Comparison of ENCODE assay signal across 8 mouse cellular contexts in the genomic region with DNA sequence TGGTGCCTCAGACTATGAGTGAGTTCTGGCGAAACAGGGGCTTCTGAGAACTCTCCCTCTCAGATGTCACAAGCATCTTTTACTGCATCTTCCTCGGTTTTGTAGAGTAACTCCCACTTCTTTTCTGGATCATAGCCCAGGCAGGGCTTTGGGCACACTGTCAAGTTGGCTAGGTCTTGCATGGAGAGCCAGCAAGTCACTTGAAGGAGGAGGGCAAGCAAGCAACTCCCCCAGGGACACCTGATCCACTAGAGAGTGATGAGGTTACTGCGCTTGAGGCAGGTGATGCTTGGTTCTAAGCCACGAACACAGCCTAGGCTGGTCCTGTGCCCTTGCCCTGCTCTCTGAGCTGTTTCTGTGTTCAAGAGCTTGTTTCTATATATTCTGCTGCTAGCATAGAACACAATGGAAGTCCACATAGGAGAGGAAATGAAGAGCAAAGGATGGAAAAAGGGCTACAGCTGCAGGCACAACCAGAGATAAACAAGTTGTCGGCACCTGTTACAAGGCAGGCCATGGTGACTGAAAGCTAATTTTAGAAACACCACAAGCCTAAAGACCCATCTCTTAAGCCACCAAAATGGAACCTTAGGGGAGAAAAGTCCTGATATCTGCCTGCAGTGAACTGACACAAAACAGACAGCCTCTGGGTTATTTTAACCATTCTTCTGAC. TPM values are rescaled to one million over a fixed set of nuclear protein-coding genes. Genes with fewer than 3 reads are reported as not detected.
DNase-seq lines count a peak whose midpoint lies in the region; ATAC-seq lines count a peak whose summit lies in the region.

No protein-coding gene starts in this region.

- DNase-seq in layer of hippocampus, adult 11-12 months (ENCODE audit: low spot score) = peak; percentile 57
- DNase-seq in layer of hippocampus, adult 9-10 months (ENCODE audit: low spot score) = no peak
- DNase-seq in cerebellum, adult 11 months = peak; percentile 61
- peak; percentile 66 for DNase-seq in gastrocnemius, postnatal 25 days
- DNase-seq in kidney, adult 8-10 months = peak; percentile 70 to 79
- DNase-seq in lung, adult 18-20 months = peak; percentile 74 to 78
- DNase-seq in telencephalon, adult 2 months (ENCODE audit: low read depth, low spot score) = peak; percentile 65

- ATAC-seq in erythroblast, adult 5-6 weeks (replicated peaks; ENCODE audit: low FRiP score, poor library complexity, severe bottlenecking) = no peak

RNA-seq across cellular contexts. Expression of a gene that starts 8.4 kb away (rescaled TPM):
- 10 to 100 TPM; 70.1 to 76.9 TPM for total RNA-seq in gastrocnemius, postnatal 25 days (2021)
- 2.5 and 4.0 TPM in 2 replicates for total RNA-seq in erythroblast, adult 5-6 weeks (2015; ENCODE audit: low replicate concordance)
- 2.1 and 3.2 TPM in 2 replicates for total RNA-seq in erythroblast, adult 5-6 weeks (2017; ENCODE audit: low replicate concordance)

RNA-seq across cellular contexts. Expression of a gene that starts 53.6 kb away (rescaled TPM):
- total RNA-seq in gastrocnemius, postnatal 25 days (2021) = not detected
- not detected in 2 replicates for total RNA-seq in erythroblast, adult 5-6 weeks (2015; ENCODE audit: low replicate concordance)
- 0.42 TPM in 1 of 2 replicates, not detected in the other for total RNA-seq in erythroblast, adult 5-6 weeks (2017; ENCODE audit: low replicate concordance)

RNA-seq across cellular contexts. Expression of a gene that starts 55.5 kb away (rescaled TPM):
- total RNA-seq in gastrocnemius, postnatal 25 days (2021) = 10 to 100 TPM; 31.3 to 34.5 TPM
- 13.3 and 22.6 TPM in 2 replicates for total RNA-seq in erythroblast, adult 5-6 weeks (2015; ENCODE audit: low replicate concordance)
- total RNA-seq in erythroblast, adult 5-6 weeks (2017; ENCODE audit: low replicate concordance) = 15.4 and 18.8 TPM in 2 replicates

Comparison
In these comparisons a context has a peak if more than half of its experiments do, and no peak if none do; other contexts are left out.
1. RNA of a gene that starts 8.4 kb away (total RNA-seq): 70.1 to 76.9 TPM in gastrocnemius, postnatal 25 days; 2.1 to 4.0 TPM in erythroblast, adult 5-6 weeks; every median in the first group is over 10 times any median in the second.